Mouse (Mus musculus): ENCODE data around the gene Asic1. TPM values are rescaled to one million over a fixed set of nuclear protein-coding genes. Genes with fewer than 3 reads are reported as not detected.

Gene Asic1
- polyA plus RNA-seq, 1 experiment from 2014 or later, result 1.2 TPM

- peaks cover 21% of the 10 kb centered on the region for H3K36me3 ChIP-seq (ENCODE audit: control insufficient read depth, insufficient read depth, low read length)
- 96% methylated on average over 2 of the region's 2 CpGs for WGBS
- no peaks in the 10 kb centered on the region for H3K9me3 ChIP-seq (ENCODE audit: control insufficient read depth, low read length)
These were observed 65.5 kb downstream of the Asic1 start for GRCm38 (mm10) chr15:99735631-99736030.

GRCm38 (mm10) chr15:99736675-99737074 lies 66.5 kb downstream of the Asic1 start:
- WGBS, result 86% methylated on average over 11 of the region's 11 CpGs

More at GRCm38 (mm10) chr15:99735631-99736030, 65.5 kb downstream of the Asic1 start:
- Histone ChIP-seq H3K4me1 (replicated peaks; ENCODE audit: control insufficient read depth, insufficient read depth) (no peaks in the 10 kb centered on the region), H3K4me3 (ENCODE audit: low read depth, low read length) (no peak overlapping the region), H3K27me3 (ENCODE audit: control insufficient read depth, insufficient read depth, low read length) (no peaks in the 10 kb centered on the region), H3K4me2 (replicated peaks; ENCODE audit: low read depth) (no peak overlapping the region), H3K27ac (replicated peaks) (no peak overlapping the region), H3K9ac (ENCODE audit: low read length) (no peak overlapping the region)
- TF ChIP-seq EP300 (optimal IDR thresholded peaks at IDR 0.05) (no peak), CTCF (IDR thresholded peaks at IDR 0.05; ENCODE audit: low read depth) (no peak)
- ATAC-seq (ENCODE audit: low FRiP score, low TSS enrichment) (no peak), DNase-seq (ENCODE audit: low spot score) (no peak)

GRCm38 (mm10) chr15:99740229-99740628 lies 70.1 kb downstream of the Asic1 start:
- ATAC-seq (ENCODE audit: low FRiP score, low TSS enrichment), result no peak
- H3K4me1 ChIP-seq (replicated peaks; ENCODE audit: control insufficient read depth, insufficient read depth), result no peaks in the 10 kb centered on the region
- no peak overlapping the region for H3K9ac ChIP-seq (ENCODE audit: low read length)
- no peaks in the 10 kb centered on the region for H3K9me3 ChIP-seq (ENCODE audit: control insufficient read depth, low read length)
- no peak for DNase-seq (ENCODE audit: low spot score)
- H3K4me2 ChIP-seq (replicated peaks; ENCODE audit: low read depth), result no peak overlapping the region
- TF ChIP-seq EP300 (optimal IDR thresholded peaks at IDR 0.05) (no peak), CTCF (IDR thresholded peaks at IDR 0.05; ENCODE audit: low read depth) (no peak)
- WGBS, result 93% methylated on average over 4 of the region's 4 CpGs
- no peak overlapping the region for H3K4me3 ChIP-seq (ENCODE audit: low read depth, low read length)
- H3K27ac ChIP-seq (replicated peaks), result no peak overlapping the region
- peaks cover 31% of the 10 kb centered on the region for H3K36me3 ChIP-seq (ENCODE audit: control insufficient read depth, insufficient read depth, low read length)
- no peaks in the 10 kb centered on the region for H3K27me3 ChIP-seq (ENCODE audit: control insufficient read depth, insufficient read depth, low read length)

More at GRCm38 (mm10) chr15:99736675-99737074, 66.5 kb downstream of the Asic1 start:
- DNase-seq (ENCODE audit: low spot score) (no peak), ATAC-seq (ENCODE audit: low FRiP score, low TSS enrichment) (no peak)
- Histone ChIP-seq H3K4me1 (replicated peaks; ENCODE audit: control insufficient read depth, insufficient read depth) (no peaks in the 10 kb centered on the region), H3K36me3 (ENCODE audit: control insufficient read depth, insufficient read depth, low read length) (peaks cover 24% of the 10 kb centered on the region), H3K4me2 (replicated peaks; ENCODE audit: low read depth) (no peak overlapping the region), H3K9ac (ENCODE audit: low read length) (no peak overlapping the region; the same call in 1 of the 2 replicates), H3K27me3 (ENCODE audit: control insufficient read depth, insufficient read depth, low read length) (no peaks in the 10 kb centered on the region), H3K27ac (replicated peaks) (no peak overlapping the region), H3K4me3 (ENCODE audit: low read depth, low read length) (no peak overlapping the region), H3K9me3 (ENCODE audit: control insufficient read depth, low read length) (no peaks in the 10 kb centered on the region)
- no peak for TF ChIP-seq CTCF (IDR thresholded peaks at IDR 0.05; ENCODE audit: low read depth)
- TF ChIP-seq EP300 (optimal IDR thresholded peaks at IDR 0.05), result no peak

Other genes starting within 250 kb of the Asic1 start
- gene Nckap5l, start 212.6 kb upstream of the Asic1 start, polyA plus RNA-seq (2015; fragmentation: Nextera tagmentation; extraction: Ambion mirVana), result 2.1 and 2.4 TPM in 2 replicates
- 9.3 and 10.4 TPM in 2 replicates for gene Bcdin3d, start 195.6 kb upstream of the Asic1 start, polyA plus RNA-seq (2015; fragmentation: Nextera tagmentation; extraction: Ambion mirVana)
- gene Faim2, start 142.2 kb upstream of the Asic1 start, polyA plus RNA-seq (2015; fragmentation: Nextera tagmentation; extraction: Ambion mirVana), result 0.62 and 0.81 TPM in 2 replicates
- not detected in 2 replicates for gene Aqp2, start 91.3 kb upstream of the Asic1 start, polyA plus RNA-seq (2015; fragmentation: Nextera tagmentation; extraction: Ambion mirVana)
- 0.72 and 1.9 TPM in 2 replicates for gene Aqp5, start 79.6 kb upstream of the Asic1 start, polyA plus RNA-seq (2015; fragmentation: Nextera tagmentation; extraction: Ambion mirVana)
- gene Aqp6, start 69.0 kb upstream of the Asic1 start, polyA plus RNA-seq (2015; fragmentation: Nextera tagmentation; extraction: Ambion mirVana), result not detected in 2 replicates
- 29.8 and 35.9 TPM in 2 replicates for gene Racgap1, start 18.7 kb upstream of the Asic1 start, polyA plus RNA-seq (2015; fragmentation: Nextera tagmentation; extraction: Ambion mirVana)
- 10.9 and 11.6 TPM in 2 replicates for gene Smarcd1, start 31.8 kb downstream of the Asic1 start, polyA plus RNA-seq (2015; fragmentation: Nextera tagmentation; extraction: Ambion mirVana)
- gene Gm17349, start 35.1 kb downstream of the Asic1 start, polyA plus RNA-seq (2015; fragmentation: Nextera tagmentation; extraction: Ambion mirVana), result 1.0 and 2.5 TPM in 2 replicates
- 6.8 and 7.9 TPM in 2 replicates for gene Gpd1, start 47.1 kb downstream of the Asic1 start, polyA plus RNA-seq (2015; fragmentation: Nextera tagmentation; extraction: Ambion mirVana)
- 199 and 206 TPM in 2 replicates for gene Cox14, start 55.2 kb downstream of the Asic1 start, polyA plus RNA-seq (2015; fragmentation: Nextera tagmentation; extraction: Ambion mirVana)
- gene Cers5, start 102.5 kb downstream of the Asic1 start, polyA plus RNA-seq (2015; fragmentation: Nextera tagmentation; extraction: Ambion mirVana), result 32.2 and 33.6 TPM in 2 replicates
- 70.1 and 77.1 TPM in 2 replicates for gene Lima1, start 205.1 kb downstream of the Asic1 start, polyA plus RNA-seq (2015; fragmentation: Nextera tagmentation; extraction: Ambion mirVana)